Mouse (Mus musculus) forebrain, postnatal 0 days (tissue): ENCODE measurements at regions not wholly inside any gene's neighbourhood (a gene's known extent, or its start where the extent isn't known, plus 50 kb on each side); places are given as distances from the start of the nearest gene placed in this dataset.
A peak's percentile ranks its signal among the peaks of the same experiment; 100 is the strongest.

Experiments used
- ATAC-seq: fragments of 200-750 bp; cut with Nextera tagmentation; 2 replicates; pipeline ENCODE4 v1.8.0; 2017; ENCODE audit warnings: mild to moderate bottlenecking, moderate library complexity
- DNase-seq: peaks from one replicate; pipeline ENCODE4 v3.0.0-alpha.2; 2015
- H3K27ac ChIP-seq: fragments of 300-500 bp; sonication (generic); 2 replicates; pipeline ENCODE4 v1.5.1; 2014; ENCODE audit warnings: low read depth, mild to moderate bottlenecking, antibody characterized with exemption, low read length, moderate library complexity, mixed read lengths
- H3K27me3 ChIP-seq: fragments of 300-500 bp; sonication (generic); 2 replicates; pipeline ENCODE4 v1.6.1; 2014; ENCODE audit warnings: mild to moderate bottlenecking, low read length, mixed read lengths; ENCODE audit not compliant: insufficient read depth
- H3K36me3 ChIP-seq: fragments of 300-500 bp; sonication (generic); 2 replicates; pipeline ENCODE4 v1.6.1; 2014; ENCODE audit warnings: mild to moderate bottlenecking, moderate library complexity; ENCODE audit not compliant: insufficient read depth
- H3K4me1 ChIP-seq: fragments of 300-500 bp; sonication (generic); 2 replicates; pipeline ENCODE4 v1.6.1; 2014; ENCODE audit warnings: antibody characterized with exemption; ENCODE audit not compliant: insufficient read depth
- H3K4me2 ChIP-seq: fragments of 300-500 bp; sonication (generic); 2 replicates; pipeline ENCODE4 v1.6.1; 2014; ENCODE audit warnings: low read depth, mild to moderate bottlenecking, moderate library complexity
- H3K4me3 ChIP-seq: fragments of 300-500 bp; sonication (generic); 2 replicates; pipeline ENCODE4 v1.5.1; 2014; ENCODE audit warnings: low read depth, low read length, mixed read lengths
- H3K9ac ChIP-seq: fragments of 300-500 bp; sonication (generic); 2 replicates; pipeline ENCODE4 v1.6.1; 2014; ENCODE audit warnings: mild to moderate bottlenecking
- H3K9me3 ChIP-seq: fragments of 300-500 bp; sonication (generic); 2 replicates; pipeline ENCODE4 v1.6.1; 2016; ENCODE audit warnings: low read length
- CTCF ChIP-seq: sonication (generic); IDR thresholded peaks from 2 replicates; pipeline ENCODE4 v1.5.1; 2016; ENCODE audit warnings: antibody characterized with exemption, control low read depth, low read depth
- WGBS: fragments of 180-500 bp; shearing (Covaris S2); extraction: QIAGEN DNeasy Blood & Tissue Kit; methylation state at CpG from one replicate; pipeline ENCODE4 v1.1.7; 2014; 5-methylcytosine and 5-hydroxymethylcytosine counted together

GRCm38 (mm10) chr9:90521186-90521585, 250.6 kb upstream of the Tbc1d2b start:
- no peak for DNase-seq
- no peak for ATAC-seq
- H3K27ac ChIP-seq, result no peak overlapping the region

GRCm38 (mm10) chr9:90494888-90495287, 224.3 kb upstream of the Tbc1d2b start:
- H3K9ac ChIP-seq, result no peak overlapping the region
- TF ChIP-seq CTCF, result no peak
- H3K36me3 ChIP-seq, result no peaks in the 10 kb centered on the region
- no peaks in the 10 kb centered on the region for H3K9me3 ChIP-seq
- no peak for DNase-seq
- 30% methylated on average over 1 of the region's 1 CpGs for WGBS
- no peak overlapping the region for H3K27ac ChIP-seq
- H3K4me1 ChIP-seq, result no peaks in the 10 kb centered on the region
- H3K4me3 ChIP-seq, result no peak overlapping the region
- no peak overlapping the region for H3K4me2 ChIP-seq
- H3K27me3 ChIP-seq, result no peaks in the 10 kb centered on the region
- no peak for ATAC-seq

More at GRCm38 (mm10) chr9:90521186-90521585, 250.6 kb upstream of the Tbc1d2b start:
- no peak for TF ChIP-seq CTCF
- WGBS, result 46% methylated on average over 3 of the region's 3 CpGs
- no peaks in the 10 kb centered on the region for H3K4me1 ChIP-seq
- no peak overlapping the region for H3K4me2 ChIP-seq
- H3K4me3 ChIP-seq, result no peak overlapping the region
- H3K36me3 ChIP-seq, result no peaks in the 10 kb centered on the region
- H3K9me3 ChIP-seq, result no peaks in the 10 kb centered on the region
- no peak overlapping the region for H3K9ac ChIP-seq
- no peaks in the 10 kb centered on the region for H3K27me3 ChIP-seq

- Histone ChIP-seq H3K4me1 (no peaks in the 10 kb centered on the region), H3K36me3 (no peaks in the 10 kb centered on the region), H3K27me3 (no peaks in the 10 kb centered on the region), H3K27ac (no peak overlapping the region), H3K9ac (no peak overlapping the region), H3K4me2 (no peak overlapping the region), H3K4me3 (no peak overlapping the region), H3K9me3 (no peaks in the 10 kb centered on the region)
- no peak for TF ChIP-seq CTCF
- peak; percentile 92 for ATAC-seq
- WGBS, result 53% methylated on average over 7 of the region's 7 CpGs
- peak; percentile 4 for DNase-seq
Observed at GRCm38 (mm10) chr9:90490561-90491152, 220.1 kb upstream of the Tbc1d2b start.

GRCm38 (mm10) chr9:90450579-90450978, 180.0 kb upstream of the Tbc1d2b start:
- no peaks in the 10 kb centered on the region for H3K4me1 ChIP-seq
- no peak for TF ChIP-seq CTCF
- H3K36me3 ChIP-seq, result no peaks in the 10 kb centered on the region
- no peaks in the 10 kb centered on the region for H3K9me3 ChIP-seq
- H3K27ac ChIP-seq, result no peak overlapping the region
- DNase-seq (no peak), ATAC-seq (no peak)
- no peak overlapping the region for H3K4me2 ChIP-seq
- no peaks in the 10 kb centered on the region for H3K27me3 ChIP-seq
- H3K9ac ChIP-seq, result no peak overlapping the region
- whole genome bisulfite sequencing, result 96% methylated on average over 2 of the region's 2 CpGs
- H3K4me3 ChIP-seq, result no peak overlapping the region

- 24% methylated on average over 4 of the region's 4 CpGs for WGBS
Observed at GRCm38 (mm10) chr9:90446957-90447356, 176.4 kb upstream of the Tbc1d2b start.

GRCm38 (mm10) chr9:90434902-90435301, 164.3 kb upstream of the Tbc1d2b start:
- no peaks in the 10 kb centered on the region for H3K27me3 ChIP-seq
- ATAC-seq (no peak), DNase-seq (no peak)
- no peak overlapping the region for H3K4me2 ChIP-seq
- H3K27ac ChIP-seq, result no peak overlapping the region
- no peaks in the 10 kb centered on the region for H3K9me3 ChIP-seq
- no peak overlapping the region for H3K4me3 ChIP-seq
- H3K36me3 ChIP-seq, result no peaks in the 10 kb centered on the region
- no peak for TF ChIP-seq CTCF
- H3K9ac ChIP-seq, result no peak overlapping the region
- WGBS, result 61% methylated on average over 4 of the region's 4 CpGs
- H3K4me1 ChIP-seq, result no peaks in the 10 kb centered on the region

More at GRCm38 (mm10) chr9:90446957-90447356, 176.4 kb upstream of the Tbc1d2b start:
- Histone ChIP-seq H3K27ac (no peak overlapping the region), H3K4me3 (no peak overlapping the region), H3K9ac (no peak overlapping the region), H3K4me1 (no peaks in the 10 kb centered on the region), H3K9me3 (no peaks in the 10 kb centered on the region), H3K36me3 (no peaks in the 10 kb centered on the region), H3K27me3 (no peaks in the 10 kb centered on the region), H3K4me2 (no peak overlapping the region)
- peak; percentile 72 for TF ChIP-seq CTCF
- DNase-seq (peak; percentile 40), ATAC-seq (no peak)

- 80% methylated on average over 2 of the region's 2 CpGs for WGBS
- no peak for DNase-seq
Observed at GRCm38 (mm10) chr9:90430898-90431297, 160.3 kb upstream of the Tbc1d2b start.

More at GRCm38 (mm10) chr9:90430898-90431297, 160.3 kb upstream of the Tbc1d2b start:
- Histone ChIP-seq H3K9me3 (no peaks in the 10 kb centered on the region), H3K4me1 (no peaks in the 10 kb centered on the region), H3K27me3 (no peaks in the 10 kb centered on the region), H3K27ac (no peak overlapping the region), H3K9ac (no peak overlapping the region), H3K4me2 (no peak overlapping the region), H3K4me3 (no peak overlapping the region), H3K36me3 (no peaks in the 10 kb centered on the region)
- TF ChIP-seq CTCF, result no peak
- ATAC-seq, result no peak
